ENCODE assay signal across 14 mouse cellular contexts in genomic region chr5:73875847-73876246, GRCm38 (mm10).
DNase-seq lines count a peak whose midpoint lies in the region; ATAC-seq lines count a peak whose summit lies in the region.
"Had no signal": no experiment of that assay in that cellular context is flagged by ENCODE, and none has a peak within 500 bp of the region (broad histone marks: within the 10 kb centered on the region; RNA-seq: fewer than 3 reads in every experiment).

No protein-coding gene starts in this region.

- no peak for DNase-seq in embryonic facial prominence, embryonic 10.5 days (ENCODE audit: low spot score)
- peak; percentile 28 to 49 for DNase-seq in heart, adult 9 months (ENCODE audit: low spot score in 2 of 2)
- DNase-seq in 3T3-L1 (ENCODE audit: low read depth, low spot score) = peak; percentile 40
- no peak for DNase-seq in thymus, postnatal 36 days
- no peak for DNase-seq in B cell, adult 2 months
- DNase-seq: cerebellum, adult 18-20 months; embryo, embryonic 11 days; gastrocnemius, postnatal 25 days; kidney, adult 18-20 months had no signal

- no peak overlapping the region for H3K4me3 ChIP-seq in embryonic facial prominence, embryonic 13.5 days
- H3K4me3 ChIP-seq in embryonic facial prominence, embryonic 10.5 days = no peak overlapping the region
- H3K4me3 ChIP-seq in heart, embryonic 12.5 days = no peak overlapping the region
- H3K4me3 ChIP-seq in lung, embryonic 15.5 days = no peak overlapping the region
- H3K4me3 ChIP-seq: liver, embryonic 12.5 days; myocyte had no signal

- H3K27ac ChIP-seq in embryonic facial prominence, embryonic 13.5 days = peak overlapping the region; percentile 33; the same call in 1 of the 2 replicates
- H3K27ac ChIP-seq in embryonic facial prominence, embryonic 10.5 days (replicated peaks) = no peak overlapping the region
- H3K27ac ChIP-seq in heart, embryonic 12.5 days (ENCODE audit: poor library complexity, severe bottlenecking) = no peak overlapping the region
- H3K27ac ChIP-seq in lung, embryonic 15.5 days = no peak overlapping the region
- H3K27ac ChIP-seq: liver, embryonic 12.5 days had no signal

- ATAC-seq in embryonic facial prominence, embryonic 13.5 days (ENCODE audit: insufficient number of reproducible peaks, insufficient read depth, low FRiP score, low TSS enrichment, low read depth) = no peak
- no peak for ATAC-seq in heart, embryonic 12.5 days (ENCODE audit: insufficient number of reproducible peaks, low FRiP score)
- ATAC-seq in lung, embryonic 15.5 days (ENCODE audit: borderline replicate concordance, extremely low read depth, low FRiP score, low TSS enrichment) = peak; percentile 73; the same call in 1 of the 2 replicates
- ATAC-seq: liver, embryonic 12.5 days had no signal

- no peak overlapping the region for H3K4me2 ChIP-seq in embryonic facial prominence, embryonic 13.5 days
- H3K4me2 ChIP-seq in heart, embryonic 12.5 days = no peak overlapping the region
- no peak overlapping the region for H3K4me2 ChIP-seq in lung, embryonic 15.5 days
- H3K4me2 ChIP-seq: liver, embryonic 12.5 days had no signal

- no peak overlapping the region for H3K9ac ChIP-seq in embryonic facial prominence, embryonic 13.5 days
- H3K9ac ChIP-seq in heart, embryonic 12.5 days = no peak overlapping the region
- no peak overlapping the region for H3K9ac ChIP-seq in lung, embryonic 15.5 days
- H3K9ac ChIP-seq: liver, embryonic 12.5 days had no signal

- H3K4me1 ChIP-seq in embryonic facial prominence, embryonic 13.5 days = peaks cover 3% of the 10 kb centered on the region; the same call in 1 of the 2 replicates
- peaks cover 6% of the 10 kb centered on the region for H3K4me1 ChIP-seq in embryonic facial prominence, embryonic 10.5 days
- H3K4me1 ChIP-seq in heart, embryonic 12.5 days (replicated peaks) = 0 out of 2 replicates have a peak, but pooled peaks cover 4% of the 10 kb centered on the region
- peaks cover 13% of the 10 kb centered on the region for H3K4me1 ChIP-seq in lung, embryonic 15.5 days
- H3K4me1 ChIP-seq: liver, embryonic 12.5 days had no signal

- H3K27me3 ChIP-seq in embryonic facial prominence, embryonic 13.5 days = no peaks in the 10 kb centered on the region
- no peaks in the 10 kb centered on the region for H3K27me3 ChIP-seq in embryonic facial prominence, embryonic 10.5 days (replicated peaks; ENCODE audit: low read depth, poor library complexity, severe bottlenecking)
- no peaks in the 10 kb centered on the region for H3K27me3 ChIP-seq in heart, embryonic 12.5 days (replicated peaks)
- no peaks in the 10 kb centered on the region for H3K27me3 ChIP-seq in lung, embryonic 15.5 days
- H3K27me3 ChIP-seq: liver, embryonic 12.5 days had no signal

- H3K36me3 ChIP-seq in embryonic facial prominence, embryonic 13.5 days = no peaks in the 10 kb centered on the region
- H3K36me3 ChIP-seq in embryonic facial prominence, embryonic 10.5 days (replicated peaks) = no peaks in the 10 kb centered on the region
- H3K36me3 ChIP-seq in heart, embryonic 12.5 days = no peaks in the 10 kb centered on the region
- H3K36me3 ChIP-seq in lung, embryonic 15.5 days = no peaks in the 10 kb centered on the region
- H3K36me3 ChIP-seq: liver, embryonic 12.5 days had no signal

- no peaks in the 10 kb centered on the region for H3K9me3 ChIP-seq in embryonic facial prominence, embryonic 13.5 days
- H3K9me3 ChIP-seq in embryonic facial prominence, embryonic 10.5 days = no peaks in the 10 kb centered on the region
- no peaks in the 10 kb centered on the region for H3K9me3 ChIP-seq in heart, embryonic 12.5 days (replicated peaks)
- H3K9me3 ChIP-seq in lung, embryonic 15.5 days = no peaks in the 10 kb centered on the region
- H3K9me3 ChIP-seq: liver, embryonic 12.5 days had no signal

- 70% methylated on average over 3 of the region's 3 CpGs for WGBS in embryonic facial prominence, embryonic 13.5 days
- 84% methylated on average over 3 of the region's 3 CpGs for WGBS in embryonic facial prominence, embryonic 10.5 days
- WGBS in heart, embryonic 12.5 days = 50% methylated on average over 3 of the region's 3 CpGs
- WGBS in lung, embryonic 15.5 days = 18% methylated on average over 3 of the region's 3 CpGs

Comparison
In these comparisons a context has a peak if more than half of its experiments do, and no peak if none do; other contexts are left out.
1. DNase-seq: peak in heart, adult 9 months (2 of 2) and 3T3-L1 (single experiment); none in embryonic facial prominence, embryonic 10.5 days (single experiment), thymus, postnatal 36 days (0 of 2) and B cell, adult 2 months (0 of 2).